Mouse (Mus musculus) yolk sac, embryonic 10.5 days (tissue): ENCODE data around the gene Oxa1l.
"Not testable (repeated sequence)": the region's sequence is repeated elsewhere in the genome, so short reads cannot be mapped to it uniquely, and the experiment has no call there.

Source experiments
- DNase-seq: peaks from one replicate; pipeline ENCODE4 v3.0.0-alpha.2; 2017; ENCODE audit warnings: low spot score

The Oxa1l gene

GRCm38 (mm10) chr14:54360577-54361340, at the start of gene Oxa1l:
Oxa1l (plus strand) TSS chr14:54360834.
- DNase-seq, result peak; percentile 96

GRCm38 (mm10) chr14:54311763-54312162, 48.9 kb upstream of the Oxa1l start:
- no peak for DNase-seq

GRCm38 (mm10) chr14:54321556-54322376, 38.9 kb upstream of the Oxa1l start:
- DNase-seq, result no peak

- no peak for DNase-seq
Measured at GRCm38 (mm10) chr14:54324486-54324885, 36.1 kb upstream of the Oxa1l start.

- DNase-seq, result no peak
Measured at GRCm38 (mm10) chr14:54328548-54328947, 32.1 kb upstream of the Oxa1l start.

- no peak for DNase-seq
Measured at GRCm38 (mm10) chr14:54329201-54329600, 31.4 kb upstream of the Oxa1l start.

- DNase-seq, result no peak
Measured at GRCm38 (mm10) chr14:54331178-54331577, 29.5 kb upstream of the Oxa1l start.

- no peak for DNase-seq
Measured at GRCm38 (mm10) chr14:54332176-54333074, 28.2 kb upstream of the Oxa1l start.

- no peak for DNase-seq
Measured at GRCm38 (mm10) chr14:54333452-54334189, 27.0 kb upstream of the Oxa1l start.

GRCm38 (mm10) chr14:54340836-54341235, 19.8 kb upstream of the Oxa1l start:
- DNase-seq, result no peak

- not testable (repeated sequence) for DNase-seq
Measured at GRCm38 (mm10) chr14:54341807-54342206, 18.8 kb upstream of the Oxa1l start.

- not testable (repeated sequence) for DNase-seq
Measured at GRCm38 (mm10) chr14:54350773-54351541, 9.7 kb upstream of the Oxa1l start.

GRCm38 (mm10) chr14:54352314-54352713, 8.3 kb upstream of the Oxa1l start:
- DNase-seq, result no peak

GRCm38 (mm10) chr14:54354406-54354805, 6.2 kb upstream of the Oxa1l start:
- DNase-seq, result no peak

GRCm38 (mm10) chr14:54363156-54363555, 2.5 kb downstream of the Oxa1l start:
- DNase-seq, result no peak

GRCm38 (mm10) chr14:54365026-54365645, 4.5 kb downstream of the Oxa1l start:
- DNase-seq, result no peak

GRCm38 (mm10) chr14:54366581-54366980, 5.9 kb downstream of the Oxa1l start:
- no peak for DNase-seq

GRCm38 (mm10) chr14:54367429-54368060, 6.9 kb downstream of the Oxa1l start:
- DNase-seq, result no peak

- DNase-seq, result no peak
Measured at GRCm38 (mm10) chr14:54369372-54369771, 8.7 kb downstream of the Oxa1l start.

- no peak for DNase-seq
Measured at GRCm38 (mm10) chr14:54370595-54370994, 10.0 kb downstream of the Oxa1l start.
